Mouse (Mus musculus) thymus, adult 2 months (tissue): ENCODE measurements around the gene Tsen54.

Experiments
- CTCF ChIP-seq: fragments of 200-500 bp; IDR thresholded peaks from 2 replicates; pipeline ENCODE4 v1.5.1; 2012; ENCODE audit warnings: mild to moderate bottlenecking, control low read depth, low read length, moderate library complexity, borderline replicate concordance; ENCODE audit not compliant: control insufficient read depth, poor library complexity, insufficient read depth; ENCODE audit errors: extremely low read depth
- POLR2A ChIP-seq: fragments of 200-500 bp; IDR thresholded peaks from 2 replicates; pipeline ENCODE4 v1.6.1; 2012; ENCODE audit warnings: mild to moderate bottlenecking, low read length, control low read depth, moderate library complexity; ENCODE audit not compliant: control insufficient read depth, poor library complexity, insufficient read depth; ENCODE audit errors: extremely low read depth

DNA sequence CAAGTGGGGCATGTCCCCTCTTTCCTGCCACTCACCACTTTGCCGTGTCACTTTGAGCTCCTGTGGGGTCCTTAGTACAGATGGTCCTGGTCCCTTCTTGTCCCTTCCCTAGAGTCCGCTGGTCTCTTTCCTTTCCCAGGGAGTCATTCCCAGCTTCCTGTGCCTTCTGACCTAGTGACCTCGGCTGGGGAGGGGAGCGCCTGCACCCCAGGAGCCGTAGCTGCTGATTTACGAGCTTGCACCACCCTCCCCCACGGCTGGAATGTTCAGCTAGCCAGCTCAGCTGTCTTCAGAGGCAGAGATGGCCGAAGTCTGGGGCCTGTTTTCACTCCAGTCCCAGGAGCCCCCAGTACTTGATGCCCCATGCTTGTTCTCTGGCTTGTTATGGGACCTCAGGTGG, 18.0 kb downstream of the Tsen54 start:
- TF ChIP-seq POLR2A (no peak), CTCF (no peak)
